In the genomic region with DNA sequence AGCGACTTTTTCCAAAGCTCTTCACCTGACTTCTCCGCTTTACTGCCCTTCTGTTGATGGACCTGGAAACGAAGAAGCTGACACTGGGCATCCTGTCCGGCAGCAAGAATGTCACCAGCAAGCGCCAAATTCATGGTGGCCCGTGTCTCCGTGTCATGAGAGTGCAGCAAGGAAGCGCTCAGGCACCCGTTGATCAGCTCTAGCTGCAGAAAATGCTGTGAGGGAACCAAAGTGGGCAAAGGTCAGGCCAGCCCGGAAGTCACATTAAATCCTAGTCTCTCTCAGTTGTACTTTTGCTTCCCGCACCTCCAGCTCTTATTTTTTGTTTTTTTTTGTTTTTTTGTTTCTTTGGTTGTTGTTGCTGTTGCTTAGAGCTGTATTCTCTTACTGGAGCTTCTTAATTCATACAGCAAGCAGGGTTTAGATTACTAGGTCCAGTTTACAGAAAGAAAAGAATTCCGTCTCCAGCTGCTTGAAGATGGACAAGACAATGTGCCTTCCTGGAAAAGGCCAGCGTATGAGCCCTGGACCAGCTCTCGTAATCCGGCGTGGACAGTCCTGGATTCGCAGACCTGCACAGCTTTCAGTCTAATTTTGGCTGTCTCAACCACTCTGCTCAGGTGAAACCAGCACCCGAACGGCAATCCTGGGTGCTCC, we compare ENCODE assay signal across 7 mouse cellular contexts. TPM values are rescaled to one million over a fixed set of nuclear protein-coding genes. Genes with fewer than 3 reads are reported as not detected.
DNase-seq lines count a peak whose midpoint lies in the region; ATAC-seq lines count a peak whose summit lies in the region.

No protein-coding gene starts in this region.

- H3K9me3 ChIP-seq in forebrain, embryonic 16.5 days (ENCODE audit: control insufficient read depth, low read length) = no peaks in the 10 kb centered on the region
- no peaks in the 10 kb centered on the region for H3K9me3 ChIP-seq in limb, embryonic 11.5 days (ENCODE audit: control insufficient read depth, low read length)
- H3K9me3 ChIP-seq in neural tube, embryonic 15.5 days (replicated peaks) = no peaks in the 10 kb centered on the region

- H3K9ac ChIP-seq in forebrain, embryonic 16.5 days (replicated peaks; ENCODE audit: low read depth, low read length) = peak overlapping the region; percentile 93
- peak overlapping the region; percentile 86 for H3K9ac ChIP-seq in limb, embryonic 11.5 days (ENCODE audit: low read length)
- peak overlapping the region; percentile 85 for H3K9ac ChIP-seq in neural tube, embryonic 15.5 days (replicated peaks)

- 39% methylated on average over 19 of the region's 19 CpGs for WGBS in forebrain, embryonic 16.5 days
- 41% methylated on average over 19 of the region's 19 CpGs for WGBS in limb, embryonic 11.5 days
- 40% methylated on average over 19 of the region's 19 CpGs for WGBS in neural tube, embryonic 15.5 days

- no peak for ATAC-seq in forebrain, embryonic 16.5 days
- ATAC-seq in limb, embryonic 11.5 days (ENCODE audit: insufficient number of reproducible peaks, low FRiP score, low TSS enrichment, low read depth) = peak; percentile 55; the same call in 1 of the 2 replicates
- ATAC-seq in neural tube, embryonic 15.5 days (ENCODE audit: low FRiP score) = no peak; the same call in 1 of the 2 replicates

- H3K4me2 ChIP-seq in forebrain, embryonic 16.5 days (ENCODE audit: low read length) = peak overlapping the region; percentile 63
- peak overlapping the region; percentile 90 for H3K4me2 ChIP-seq in limb, embryonic 11.5 days (ENCODE audit: low read depth, severe bottlenecking)
- peak overlapping the region; percentile 75 for H3K4me2 ChIP-seq in neural tube, embryonic 15.5 days

- DNase-seq in 416B (ENCODE audit: low read depth) = peak; percentile 15
- peak; percentile 15 for DNase-seq in CD4-positive helper T cell, adult 2 months (ENCODE audit: low read depth, low spot score)
- DNase-seq in limb, embryonic 11.5 days (ENCODE audit: low spot score) = no peak
- no peak for DNase-seq in frontal cortex, adult 2 months (ENCODE audit: extremely low spot score in 1 of 2, low spot score in 1 of 2)
- DNase-seq in thymus, postnatal 10 days (ENCODE audit: low spot score in 2 of 2) = no peak

- no peaks in the 10 kb centered on the region; the same call in 1 of the 2 replicates for H3K27me3 ChIP-seq in forebrain, embryonic 16.5 days (replicated peaks; ENCODE audit: control insufficient read depth, insufficient read depth, low read length)
- H3K27me3 ChIP-seq in limb, embryonic 11.5 days (ENCODE audit: control insufficient read depth, insufficient read depth, low read length) = no peaks in the 10 kb centered on the region
- peaks cover 4% of the 10 kb centered on the region for H3K27me3 ChIP-seq in neural tube, embryonic 15.5 days (replicated peaks)

- no peak overlapping the region; the same call in 1 of the 2 replicates for H3K27ac ChIP-seq in forebrain, embryonic 16.5 days (ENCODE audit: low read length)
- peak overlapping the region; percentile 73 for H3K27ac ChIP-seq in limb, embryonic 11.5 days (replicated peaks; ENCODE audit: low read depth, low read length)
- H3K27ac ChIP-seq in neural tube, embryonic 15.5 days (replicated peaks) = peak overlapping the region; percentile 90

- peak overlapping the region; percentile 89 for H3K4me3 ChIP-seq in forebrain, embryonic 16.5 days (replicated peaks; ENCODE audit: low read length)
- peak overlapping the region; percentile 88 for H3K4me3 ChIP-seq in limb, embryonic 11.5 days (ENCODE audit: low read depth, low read length)
- H3K4me3 ChIP-seq in neural tube, embryonic 15.5 days (replicated peaks) = peak overlapping the region; percentile 90

- H3K36me3 ChIP-seq in forebrain, embryonic 16.5 days (ENCODE audit: control insufficient read depth, insufficient read depth) = peaks cover 21% of the 10 kb centered on the region
- H3K36me3 ChIP-seq in limb, embryonic 11.5 days (ENCODE audit: control insufficient read depth, insufficient read depth, low read length) = peaks cover 21% of the 10 kb centered on the region
- H3K36me3 ChIP-seq in neural tube, embryonic 15.5 days = peaks cover 30% of the 10 kb centered on the region

- peaks cover 23% of the 10 kb centered on the region for H3K4me1 ChIP-seq in forebrain, embryonic 16.5 days (replicated peaks; ENCODE audit: control insufficient read depth, insufficient read depth, low read length)
- H3K4me1 ChIP-seq in limb, embryonic 11.5 days (ENCODE audit: control insufficient read depth, insufficient read depth, low read length) = peaks cover 13% of the 10 kb centered on the region
- peaks cover 29% of the 10 kb centered on the region for H3K4me1 ChIP-seq in neural tube, embryonic 15.5 days

RNA-seq across cellular contexts. Expression of a gene that starts 0.8 kb away (rescaled TPM):
- polyA plus RNA-seq in forebrain, embryonic 16.5 days (2015; fragmentation: Nextera tagmentation; extraction: Ambion mirVana) = 135 and 140 TPM in 2 replicates
- 96.5 and 101 TPM in 2 replicates for polyA plus RNA-seq in limb, embryonic 11.5 days (2014; fragmentation: Nextera tagmentation; extraction: Ambion mirVana)
- polyA plus RNA-seq in neural tube, embryonic 15.5 days (2015; fragmentation: Nextera tagmentation; extraction: Ambion mirVana) = 124 and 125 TPM in 2 replicates
- 192 and 208 TPM in 2 replicates for polyA plus RNA-seq in frontal cortex, adult 2 months (2012; rRNA removed)

RNA-seq across cellular contexts. Expression of a gene that starts 9.1 kb away (rescaled TPM):
- polyA plus RNA-seq in forebrain, embryonic 16.5 days (2015; fragmentation: Nextera tagmentation; extraction: Ambion mirVana) = not detected in 2 replicates
- not detected in 2 replicates for polyA plus RNA-seq in limb, embryonic 11.5 days (2014; fragmentation: Nextera tagmentation; extraction: Ambion mirVana)
- 0.13 TPM in 1 of 2 replicates, not detected in the other for polyA plus RNA-seq in neural tube, embryonic 15.5 days (2015; fragmentation: Nextera tagmentation; extraction: Ambion mirVana)
- 0.20 and 0.21 TPM in 2 replicates for polyA plus RNA-seq in frontal cortex, adult 2 months (2012; rRNA removed)

RNA-seq across cellular contexts. Expression of a gene that starts 13.9 kb away (rescaled TPM):
- 15.8 and 29.0 TPM in 2 replicates for polyA plus RNA-seq in forebrain, embryonic 16.5 days (2015; fragmentation: Nextera tagmentation; extraction: Ambion mirVana)
- 2.2 and 2.7 TPM in 2 replicates for polyA plus RNA-seq in limb, embryonic 11.5 days (2014; fragmentation: Nextera tagmentation; extraction: Ambion mirVana)
- polyA plus RNA-seq in neural tube, embryonic 15.5 days (2015; fragmentation: Nextera tagmentation; extraction: Ambion mirVana) = 68.9 and 80.2 TPM in 2 replicates
- polyA plus RNA-seq in frontal cortex, adult 2 months (2012; rRNA removed) = 25.6 and 39.1 TPM in 2 replicates

RNA-seq across cellular contexts. Expression of a gene that starts 38.1 kb away (rescaled TPM):
- polyA plus RNA-seq in forebrain, embryonic 16.5 days (2015; fragmentation: Nextera tagmentation; extraction: Ambion mirVana) = 6.3 and 7.7 TPM in 2 replicates
- 5.4 and 7.9 TPM in 2 replicates for polyA plus RNA-seq in limb, embryonic 11.5 days (2014; fragmentation: Nextera tagmentation; extraction: Ambion mirVana)
- polyA plus RNA-seq in neural tube, embryonic 15.5 days (2015; fragmentation: Nextera tagmentation; extraction: Ambion mirVana) = 12.7 and 17.0 TPM in 2 replicates
- polyA plus RNA-seq in frontal cortex, adult 2 months (2012; rRNA removed) = 28.4 and 30.6 TPM in 2 replicates

RNA-seq across cellular contexts. Expression of a gene that starts 46.1 kb away (rescaled TPM):
- polyA plus RNA-seq in forebrain, embryonic 16.5 days (2015; fragmentation: Nextera tagmentation; extraction: Ambion mirVana) = 13.5 and 20.5 TPM in 2 replicates
- 117 and 122 TPM in 2 replicates for polyA plus RNA-seq in limb, embryonic 11.5 days (2014; fragmentation: Nextera tagmentation; extraction: Ambion mirVana)
- 24.5 and 52.1 TPM in 2 replicates for polyA plus RNA-seq in neural tube, embryonic 15.5 days (2015; fragmentation: Nextera tagmentation; extraction: Ambion mirVana)
- polyA plus RNA-seq in frontal cortex, adult 2 months (2012; rRNA removed) = 4.2 and 4.7 TPM in 2 replicates

Comparison
In these comparisons a context has a peak if more than half of its experiments do, and no peak if none do; other contexts are left out.
1. DNase-seq: peak in 416B (single experiment) and CD4-positive helper T cell, adult 2 months (single experiment); none in limb, embryonic 11.5 days (single experiment), frontal cortex, adult 2 months (0 of 2) and thymus, postnatal 10 days (0 of 2).
2. Peak in every context shown above with its lines, with median percentiles within 50 percentile points of each other: H3K4me2 ChIP-seq, H3K4me3 ChIP-seq and H3K9ac ChIP-seq.